9 mouse cellular contexts compared by ENCODE assay signal in genomic region chr2:19519768-19520167, GRCm38 (mm10). TPM values are rescaled to one million over a fixed set of nuclear protein-coding genes. Genes with fewer than 3 reads are reported as not detected.
A peak's percentile ranks its signal among the peaks of the same experiment; 100 is the strongest.
DNase-seq lines count a peak whose midpoint lies in the region; ATAC-seq and TF ChIP-seq lines count a peak whose summit lies in the region.
"Had no signal": no experiment of that assay in that cellular context is flagged by ENCODE, and none has a peak within 500 bp of the region (broad histone marks: within the 10 kb centered on the region; RNA-seq: fewer than 3 reads in every experiment).

No protein-coding gene starts in this region.

- TF ChIP-seq CTCF in E14TG2a.4 (conservative IDR thresholded peaks at IDR 0.05; ENCODE audit: low read length): peak; percentile 63

- peak; percentile 34 for DNase-seq in WW6 (ENCODE audit: low read depth, low spot score)
- DNase-seq in cerebellum, postnatal 4 days (ENCODE audit: low spot score in 2 of 2): peak; percentile 26 to 76
- DNase-seq in gastrocnemius, adult 8-10 months (ENCODE audit: low spot score in 2 of 2): peak; percentile 4 to 17
- peak; percentile 5 for DNase-seq in liver, embryonic 13.5 days

- 6% methylated on average over 7 of the region's 7 CpGs for WGBS in kidney, embryonic 16.5 days
- 7% methylated on average over 7 of the region's 7 CpGs for WGBS in liver, embryonic 13.5 days (ENCODE audit: insufficient replicate concordance)
- 6% methylated on average over 7 of the region's 7 CpGs for WGBS in neural tube, embryonic 15.5 days

- no peak overlapping the region for H3K27ac ChIP-seq in kidney, embryonic 16.5 days (ENCODE audit: low read length)
- H3K27ac ChIP-seq in liver, embryonic 13.5 days: no peak overlapping the region
- H3K27ac ChIP-seq in neural tube, embryonic 15.5 days (replicated peaks): no peak overlapping the region
- H3K27ac ChIP-seq: limb, embryonic 12.5 days had no signal

- ATAC-seq in kidney, embryonic 16.5 days (ENCODE audit: low FRiP score, low TSS enrichment): peak; percentile 81; the same call in 1 of the 2 replicates
- ATAC-seq in liver, embryonic 13.5 days (ENCODE audit: low read depth): no peak
- ATAC-seq in neural tube, embryonic 15.5 days (ENCODE audit: low FRiP score): peak; percentile 72; the same call in 1 of the 2 replicates
- no peak for ATAC-seq in erythroblast, adult 5-6 weeks (replicated peaks; ENCODE audit: low FRiP score, poor library complexity, severe bottlenecking)

- H3K9me3 ChIP-seq in E14TG2a.4 (ENCODE audit: low read length): no peaks in the 10 kb centered on the region
- H3K9me3 ChIP-seq in kidney, embryonic 16.5 days (ENCODE audit: low read length): no peaks in the 10 kb centered on the region
- no peaks in the 10 kb centered on the region for H3K9me3 ChIP-seq in liver, embryonic 13.5 days (replicated peaks)
- H3K9me3 ChIP-seq in neural tube, embryonic 15.5 days (replicated peaks): no peaks in the 10 kb centered on the region
- H3K9me3 ChIP-seq: limb, embryonic 12.5 days had no signal

- H3K4me3 ChIP-seq in E14TG2a.4 (replicated peaks; ENCODE audit: low read length): no peak overlapping the region
- H3K4me3 ChIP-seq in kidney, embryonic 16.5 days (ENCODE audit: low read length): no peak overlapping the region
- H3K4me3 ChIP-seq in liver, embryonic 13.5 days (replicated peaks): no peak overlapping the region
- H3K4me3 ChIP-seq in neural tube, embryonic 15.5 days (replicated peaks): no peak overlapping the region
- H3K4me3 ChIP-seq: limb, embryonic 12.5 days had no signal

- H3K36me3 ChIP-seq in E14TG2a.4 (ENCODE audit: insufficient read depth, low read length): no peaks in the 10 kb centered on the region
- H3K36me3 ChIP-seq in kidney, embryonic 16.5 days (ENCODE audit: insufficient read depth, low read length): no peaks in the 10 kb centered on the region
- H3K36me3 ChIP-seq in liver, embryonic 13.5 days: no peaks in the 10 kb centered on the region
- H3K36me3 ChIP-seq in neural tube, embryonic 15.5 days: no peaks in the 10 kb centered on the region
- H3K36me3 ChIP-seq: limb, embryonic 12.5 days had no signal

- H3K27me3 ChIP-seq in E14TG2a.4 (ENCODE audit: insufficient read depth, low read length): 0 out of 2 replicates have a peak, but pooled peaks cover 3% of the 10 kb centered on the region
- peaks cover 15% of the 10 kb centered on the region; the same call in 1 of the 2 replicates for H3K27me3 ChIP-seq in kidney, embryonic 16.5 days (ENCODE audit: insufficient read depth, low read length)
- peaks cover 9% of the 10 kb centered on the region; the same call in 1 of the 2 replicates for H3K27me3 ChIP-seq in liver, embryonic 13.5 days
- H3K27me3 ChIP-seq in neural tube, embryonic 15.5 days (replicated peaks): peaks cover 11% of the 10 kb centered on the region; the same call in 1 of the 2 replicates

- H3K4me2 ChIP-seq in kidney, embryonic 16.5 days (replicated peaks; ENCODE audit: low read depth, low read length): no peak overlapping the region
- H3K4me2 ChIP-seq in liver, embryonic 13.5 days: no peak overlapping the region
- no peak overlapping the region; the same call in 1 of the 2 replicates for H3K4me2 ChIP-seq in neural tube, embryonic 15.5 days
- H3K4me2 ChIP-seq: limb, embryonic 12.5 days had no signal

- no peak overlapping the region for H3K9ac ChIP-seq in kidney, embryonic 16.5 days (replicated peaks; ENCODE audit: low read length)
- H3K9ac ChIP-seq in liver, embryonic 13.5 days: no peak overlapping the region
- no peak overlapping the region for H3K9ac ChIP-seq in neural tube, embryonic 15.5 days (replicated peaks)
- H3K9ac ChIP-seq: limb, embryonic 12.5 days had no signal

- no peaks in the 10 kb centered on the region; the same call in 1 of the 2 replicates for H3K4me1 ChIP-seq in E14TG2a.4 (replicated peaks; ENCODE audit: low read depth, low read length)
- no peaks in the 10 kb centered on the region for H3K4me1 ChIP-seq in kidney, embryonic 16.5 days (ENCODE audit: insufficient read depth, low read length)
- H3K4me1 ChIP-seq in liver, embryonic 13.5 days (replicated peaks): no peaks in the 10 kb centered on the region
- H3K4me1 ChIP-seq in neural tube, embryonic 15.5 days: peaks cover 5% of the 10 kb centered on the region; the same call in 1 of the 2 replicates
- H3K4me1 ChIP-seq: limb, embryonic 12.5 days had no signal

RNA-seq across cellular contexts. Expression of gene 4921504E06Rik, which starts 33.9 kb away (rescaled TPM):
- not detected for total RNA-seq in gastrocnemius, adult 8-10 months (2022)
- not detected in 2 replicates for polyA plus RNA-seq in kidney, embryonic 16.5 days (2015; fragmentation: Nextera tagmentation; extraction: Ambion mirVana)
- polyA plus RNA-seq in liver, embryonic 13.5 days (2015; fragmentation: Nextera tagmentation; extraction: Ambion mirVana): not detected in 2 replicates
- polyA plus RNA-seq in neural tube, embryonic 15.5 days (2015; fragmentation: Nextera tagmentation; extraction: Ambion mirVana): not detected in 2 replicates
- total RNA-seq in erythroblast, adult 5-6 weeks (2015; ENCODE audit: low replicate concordance): not detected in 2 replicates
- not detected in 2 replicates for total RNA-seq in erythroblast, adult 5-6 weeks (2017; ENCODE audit: low replicate concordance)
- polyA plus RNA-seq: limb, embryonic 12.5 days had no signal

Comparison
In these comparisons a context has a peak if more than half of its experiments do, and no peak if none do; other contexts are left out.
1. ATAC-seq: peak in kidney, embryonic 16.5 days (single experiment) and neural tube, embryonic 15.5 days (single experiment); none in liver, embryonic 13.5 days (single experiment) and erythroblast, adult 5-6 weeks (single experiment).
2. Peak in every context shown above with its lines, with median percentiles within 50 percentile points of each other: DNase-seq.